Mouse (Mus musculus) small intestine, adult 2 months (tissue): ENCODE results near the gene Ide. TPM values are rescaled to one million over a fixed set of nuclear protein-coding genes. Genes with fewer than 3 reads are reported as not detected.

ENCODE experiments used
- H3K27ac ChIP-seq: fragments of 200-500 bp; 2 replicates; pipeline ENCODE4 v1.5.1; 2012; ENCODE audit warnings: low read depth, low read length, control low read depth, inconsistent platforms; ENCODE audit not compliant: insufficient read depth
- H3K27me3 ChIP-seq: fragments of 200-500 bp; 2 replicates; pipeline ENCODE4 v1.6.1; 2012; ENCODE audit warnings: mild to moderate bottlenecking, moderate library complexity, low read length, inconsistent platforms; ENCODE audit not compliant: control insufficient read depth, insufficient read depth
- H3K36me3 ChIP-seq: fragments of 200-500 bp; 2 replicates; pipeline ENCODE4 v1.6.1; 2012; ENCODE audit warnings: mild to moderate bottlenecking, low read length, control low read depth, inconsistent platforms; ENCODE audit not compliant: control insufficient read depth, insufficient read depth
- H3K4me1 ChIP-seq: fragments of 200-500 bp; 2 replicates; pipeline ENCODE4 v1.6.1; 2012; ENCODE audit warnings: low read length, inconsistent platforms, mixed read lengths; ENCODE audit not compliant: control insufficient read depth, insufficient read depth, insufficient read length
- H3K4me3 ChIP-seq: fragments of 200-500 bp; 2 replicates; pipeline ENCODE4 v1.5.1; 2012; ENCODE audit warnings: low read depth, mild to moderate bottlenecking, control low read depth, inconsistent platforms, low read length, moderate library complexity
- CTCF ChIP-seq: fragments of 200-500 bp; IDR thresholded peaks from 2 replicates; pipeline ENCODE4 v1.5.1; 2012; ENCODE audit warnings: low read depth, mild to moderate bottlenecking, control low read depth, inconsistent platforms, low read length, moderate library complexity, mixed read lengths; ENCODE audit not compliant: insufficient replicate concordance, insufficient read length; ENCODE audit errors: extremely low read depth
- POLR2A ChIP-seq: fragments of 200-500 bp; IDR thresholded peaks from 2 replicates; pipeline ENCODE4 v1.6.1; 2012; ENCODE audit warnings: low read depth, mild to moderate bottlenecking, control low read depth, inconsistent platforms, low read length, moderate library complexity
- WGBS: fragments of 180-500 bp; shearing (Covaris S2); methylation state at CpG from one replicate; pipeline ENCODE4 v1.1.7; 2018; 5-methylcytosine and 5-hydroxymethylcytosine counted together
- polyA plus RNA-seq: library from polyadenylated mRNA; depleted of rRNA; stranded (reverse); fragments of >200 nt; gene quantifications from 2 replicates; pipeline ENCODE4 v1.2.3, GENCODE M21; 2012; rRNA removed

Ide gene
- polyA plus RNA-seq: 5.7 and 6.8 TPM in 2 replicates

DNA sequence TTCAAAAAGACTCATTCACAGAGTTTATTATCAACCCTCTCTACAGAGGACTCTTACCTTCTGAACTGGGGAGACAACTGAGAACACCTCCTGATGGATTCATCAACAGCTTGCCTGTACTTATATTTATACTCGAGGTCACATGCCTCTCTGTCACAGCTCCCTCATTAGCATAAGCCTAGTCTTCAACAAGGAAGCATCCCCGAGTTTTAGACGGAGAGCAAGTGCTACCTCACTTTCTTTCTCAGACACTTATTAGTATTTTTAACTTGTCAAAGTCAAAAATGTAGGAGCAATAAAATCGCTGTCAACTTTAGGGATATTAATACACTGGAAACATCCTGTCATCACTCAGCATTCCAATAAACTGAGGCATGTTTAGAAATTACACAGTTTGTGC lies at the start of gene Ide:
Ide (minus strand) TSS at position 101 of the 400 bp plus-strand sequence.
- H3K27me3 ChIP-seq: no peaks in the 10 kb centered on the region
- no peak within 1 kb of the TSS for H3K4me3 ChIP-seq
- no peak within 1 kb of the TSS for H3K27ac ChIP-seq
- H3K36me3 ChIP-seq: peaks cover 2% of the 10 kb centered on the region
- no peaks in the 10 kb centered on the region for H3K4me1 ChIP-seq
- TF ChIP-seq POLR2A (no peak), CTCF (no peak)
- 44% methylated on average over 4 of the region's 4 CpGs for WGBS

DNA sequence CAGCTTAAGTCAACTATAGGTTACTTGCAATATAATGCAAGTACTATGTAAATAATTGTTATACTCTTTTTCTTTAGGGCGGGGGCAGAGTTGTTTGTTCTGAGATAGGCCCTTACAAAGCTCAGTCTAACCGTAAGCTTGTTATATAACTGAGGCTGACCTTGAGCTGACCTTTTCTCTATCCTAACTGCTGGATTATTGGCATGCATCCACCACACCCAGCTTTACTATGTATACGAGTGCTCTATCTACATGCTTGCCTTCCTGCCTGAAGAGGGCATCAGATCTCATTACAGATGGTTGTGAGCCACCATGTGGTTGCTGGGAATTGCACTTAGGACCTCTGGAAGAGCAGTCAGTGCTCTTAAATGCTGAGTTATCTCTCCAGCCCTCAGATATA lies 48.5 kb upstream of the Ide start:
- Histone ChIP-seq H3K27me3 (no peaks in the 10 kb centered on the region), H3K4me3 (no peak overlapping the region), H3K27ac (no peak overlapping the region), H3K36me3 (peaks cover 5% of the 10 kb centered on the region), H3K4me1 (no peaks in the 10 kb centered on the region)
- TF ChIP-seq POLR2A (no peak), CTCF (no peak)
- 41% methylated on average over 3 of the region's 3 CpGs for WGBS

DNA sequence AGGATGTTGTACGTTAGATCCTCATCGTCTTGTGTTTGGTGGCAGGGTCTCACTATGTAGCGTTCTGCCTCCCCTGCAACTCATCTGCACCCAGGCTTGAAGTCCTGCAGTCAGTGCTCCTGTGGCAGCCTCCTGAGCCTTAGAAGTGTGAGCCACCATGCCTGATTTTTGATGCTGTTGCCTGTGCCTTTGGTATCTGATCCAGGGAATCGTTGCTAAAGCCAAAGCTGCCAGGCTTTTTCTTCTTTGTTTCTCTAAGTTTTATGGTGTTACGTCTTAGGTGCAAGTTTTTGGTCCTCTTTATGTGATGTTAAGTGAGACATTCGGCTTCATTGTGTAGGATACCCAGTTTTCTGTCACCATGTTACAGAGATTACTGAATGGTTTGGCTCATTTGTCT lies 41.2 kb upstream of the Ide start:
- H3K27me3 ChIP-seq: no peaks in the 10 kb centered on the region
- 50% methylated on average over 6 of the region's 6 CpGs for WGBS
- TF ChIP-seq CTCF: no peak
- TF ChIP-seq POLR2A: no peak
- no peaks in the 10 kb centered on the region for H3K4me1 ChIP-seq
- H3K27ac ChIP-seq: no peak overlapping the region
- no peaks in the 10 kb centered on the region for H3K36me3 ChIP-seq
- H3K4me3 ChIP-seq: peak overlapping the region; percentile 1; the same call in 1 of the 2 replicates

- TF ChIP-seq POLR2A (no peak), CTCF (no peak)
- Histone ChIP-seq H3K36me3 (no peaks in the 10 kb centered on the region), H3K27me3 (no peaks in the 10 kb centered on the region), H3K27ac (no peak overlapping the region), H3K4me1 (no peaks in the 10 kb centered on the region), H3K4me3 (peak overlapping the region; percentile 37; the same call in 1 of the 2 replicates)
- WGBS: 4% methylated on average over 8 of the region's 8 CpGs
These were observed 39.8 kb upstream of the Ide start for GRCm38 (mm10) chr19:37377404-37377990.

DNA sequence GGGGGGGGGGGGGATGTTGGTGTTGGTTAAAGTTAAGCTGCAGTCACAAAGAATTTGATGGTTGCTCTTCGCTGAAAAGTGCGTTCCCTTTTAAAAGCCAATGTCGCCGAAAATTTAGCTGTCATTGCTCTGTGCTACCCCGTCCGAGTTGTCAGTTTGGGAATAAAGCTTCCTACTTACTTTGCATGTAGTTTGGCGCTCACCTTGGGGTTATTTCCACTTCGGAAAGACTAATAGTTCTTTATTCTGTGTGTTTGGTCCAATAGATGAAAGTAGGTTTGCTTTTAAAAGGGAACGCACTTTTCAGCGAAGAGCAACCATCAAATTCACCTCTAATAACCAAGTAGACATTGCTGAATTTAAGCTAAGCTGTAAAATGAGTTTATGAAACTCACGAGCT lies 39.2 kb upstream of the Ide start:
- no peaks in the 10 kb centered on the region for H3K4me1 ChIP-seq
- H3K27me3 ChIP-seq: no peaks in the 10 kb centered on the region
- TF ChIP-seq CTCF (no peak), POLR2A (no peak)
- no peaks in the 10 kb centered on the region for H3K36me3 ChIP-seq
- H3K27ac ChIP-seq: no peak overlapping the region
- under 1% methylated on average over 11 of the region's 11 CpGs for WGBS
- H3K4me3 ChIP-seq: peak overlapping the region; percentile 97

DNA sequence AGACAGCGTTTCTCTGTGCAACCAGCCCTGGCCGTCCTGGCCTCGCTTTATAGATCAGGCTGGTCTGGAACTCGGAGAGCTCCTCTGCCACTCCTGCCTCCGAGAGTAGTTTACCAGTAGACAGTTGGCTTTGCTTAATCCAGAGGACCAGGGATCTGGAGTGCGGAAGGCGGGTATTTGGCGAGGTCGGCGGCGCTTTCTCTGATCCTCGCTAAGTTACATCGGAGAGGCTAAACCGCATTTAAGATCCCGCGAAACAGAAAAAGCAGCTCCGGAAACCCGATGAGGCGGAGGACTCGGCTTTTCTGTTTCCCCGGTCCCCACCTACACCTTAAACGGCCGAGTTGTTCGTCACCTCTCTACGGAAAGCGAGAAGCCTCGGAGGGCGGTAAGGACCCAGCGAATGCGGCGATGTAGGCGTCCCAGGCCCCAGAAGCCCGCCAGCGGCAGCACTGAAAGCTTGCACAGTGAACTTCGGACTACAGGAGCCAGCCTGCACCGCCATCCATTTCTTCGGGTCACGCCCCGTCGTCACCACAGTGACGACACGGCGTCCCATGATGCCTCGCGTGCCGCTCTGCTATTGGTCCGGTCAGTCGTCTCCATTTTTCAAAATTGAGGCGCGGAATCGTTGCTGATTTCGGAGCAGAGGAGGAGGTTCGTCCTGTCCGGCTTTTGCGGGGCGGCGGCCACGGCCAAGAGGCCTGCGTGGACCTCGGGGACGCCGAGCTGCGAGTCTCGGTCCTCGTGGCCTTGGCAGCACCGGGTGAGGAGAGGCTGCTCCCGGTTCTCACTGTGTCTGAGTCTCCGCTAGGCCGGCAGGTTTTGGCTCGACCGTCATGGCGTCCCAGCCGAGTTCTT lies 38.3 kb upstream of the Ide start, which contains the start of gene Kif11:
Kif11 (plus strand) TSS at position 649 of the 861 bp plus-strand sequence.
- Histone ChIP-seq H3K4me1 (no peaks in the 10 kb centered on the region), H3K36me3 (no peaks in the 10 kb centered on the region), H3K4me3 (peak within 1 kb of the TSS; percentile 97), H3K27me3 (no peaks in the 10 kb centered on the region), H3K27ac (peak within 1 kb of the TSS; percentile 93)
- under 1% methylated on average over 73 of the region's 73 CpGs for WGBS
- TF ChIP-seq POLR2A: peak; percentile 97
- TF ChIP-seq CTCF: no peak

GRCm38 (mm10) chr19:37374941-37375754 lies 37.5 kb upstream of the Ide start:
- no peak for TF ChIP-seq POLR2A
- TF ChIP-seq CTCF: no peak
- H3K36me3 ChIP-seq: no peaks in the 10 kb centered on the region
- 14% methylated on average over 7 of the region's 7 CpGs for WGBS
- H3K27ac ChIP-seq: peak overlapping the region; percentile 93
- H3K27me3 ChIP-seq: no peaks in the 10 kb centered on the region
- H3K4me3 ChIP-seq: peak overlapping the region; percentile 97
- no peaks in the 10 kb centered on the region for H3K4me1 ChIP-seq
